Mouse (Mus musculus): ENCODE results near the gene 4930596D02Rik. TPM values are rescaled to one million over a fixed set of nuclear protein-coding genes. Genes with fewer than 3 reads are reported as not detected.

Gene 4930596D02Rik
- not detected in 2 replicates for polyA plus RNA-seq (2015; fragmentation: Nextera tagmentation; extraction: Ambion mirVana)

DNA sequence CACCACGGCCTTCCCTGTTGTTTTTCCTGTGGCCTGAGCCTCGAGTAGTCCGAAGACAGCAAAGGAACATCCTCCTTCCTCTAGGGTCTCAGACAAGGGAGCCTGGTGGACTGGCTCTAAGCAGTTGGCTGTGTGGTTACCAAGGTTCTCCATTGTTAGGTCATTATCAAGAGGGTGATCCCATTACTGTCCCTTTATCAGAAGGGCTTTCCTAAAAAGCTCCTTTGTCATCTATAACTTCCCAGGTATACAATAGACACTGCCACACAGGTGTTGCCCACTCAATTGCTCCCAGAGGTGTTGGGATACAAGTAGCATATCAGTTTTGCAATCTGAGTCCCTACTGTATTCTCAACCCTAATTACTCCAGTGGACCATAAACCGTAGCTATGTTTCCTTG, at the start of gene 4930596D02Rik:
TSS of gene 4930596D02Rik (minus strand) at position 101 of the 400 bp plus-strand sequence.
- H3K4me3 ChIP-seq, result no peak within 1 kb of the TSS
- no peak within 1 kb of the TSS for H3K4me2 ChIP-seq
- WGBS, result 52% methylated on average over 4 of the region's 4 CpGs
- H3K36me3 ChIP-seq, result no peaks in the 10 kb centered on the region
- no peak within 1 kb of the TSS for H3K9ac ChIP-seq
- no peaks in the 10 kb centered on the region for H3K4me1 ChIP-seq (replicated peaks)
- no peak within 1 kb of the TSS for H3K27ac ChIP-seq
- ATAC-seq (replicated peaks; ENCODE audit: insufficient number of reproducible peaks, insufficient read depth, low FRiP score, low read depth), result no peak
- H3K9me3 ChIP-seq (replicated peaks), result no peaks in the 10 kb centered on the region
- no peaks in the 10 kb centered on the region for H3K27me3 ChIP-seq

GRCm38 (mm10) chr14:35853254-35853653, 41.5 kb upstream of the 4930596D02Rik start:
- 22% methylated on average over 1 of the region's 1 CpGs for WGBS
- ATAC-seq (replicated peaks; ENCODE audit: insufficient number of reproducible peaks, insufficient read depth, low FRiP score, low read depth), result peak; percentile 77
- Histone ChIP-seq H3K36me3 (no peaks in the 10 kb centered on the region), H3K4me3 (no peak overlapping the region), H3K9ac (no peak overlapping the region), H3K4me2 (peak overlapping the region; percentile 20; the same call in 1 of the 2 replicates), H3K27ac (peak overlapping the region; percentile 75), H3K9me3 (replicated peaks) (no peaks in the 10 kb centered on the region), H3K4me1 (replicated peaks) (peaks cover 22% of the 10 kb centered on the region), H3K27me3 (peaks cover 5% of the 10 kb centered on the region; the same call in 1 of the 2 replicates)

GRCm38 (mm10) chr14:35845271-35845670, 33.5 kb upstream of the 4930596D02Rik start:
- H3K4me1 ChIP-seq (replicated peaks), result no peaks in the 10 kb centered on the region
- 68% methylated on average over 6 of the region's 6 CpGs for WGBS

GRCm38 (mm10) chr14:35842111-35842721, 30.4 kb upstream of the 4930596D02Rik start:
- Histone ChIP-seq H3K27ac (no peak overlapping the region), H3K27me3 (no peaks in the 10 kb centered on the region), H3K4me1 (replicated peaks) (no peaks in the 10 kb centered on the region), H3K4me3 (no peak overlapping the region), H3K9me3 (replicated peaks) (no peaks in the 10 kb centered on the region), H3K36me3 (no peaks in the 10 kb centered on the region), H3K4me2 (no peak overlapping the region), H3K9ac (no peak overlapping the region)
- no peak for ATAC-seq (replicated peaks; ENCODE audit: insufficient number of reproducible peaks, insufficient read depth, low FRiP score, low read depth)
- 67% methylated on average over 7 of the region's 7 CpGs for WGBS

More at GRCm38 (mm10) chr14:35845271-35845670, 33.5 kb upstream of the 4930596D02Rik start:
- Histone ChIP-seq H3K4me3 (no peak overlapping the region), H3K27me3 (no peaks in the 10 kb centered on the region), H3K4me2 (no peak overlapping the region), H3K36me3 (no peaks in the 10 kb centered on the region), H3K27ac (no peak overlapping the region), H3K9me3 (replicated peaks) (no peaks in the 10 kb centered on the region), H3K9ac (no peak overlapping the region)
- ATAC-seq (replicated peaks; ENCODE audit: insufficient number of reproducible peaks, insufficient read depth, low FRiP score, low read depth), result no peak

DNA sequence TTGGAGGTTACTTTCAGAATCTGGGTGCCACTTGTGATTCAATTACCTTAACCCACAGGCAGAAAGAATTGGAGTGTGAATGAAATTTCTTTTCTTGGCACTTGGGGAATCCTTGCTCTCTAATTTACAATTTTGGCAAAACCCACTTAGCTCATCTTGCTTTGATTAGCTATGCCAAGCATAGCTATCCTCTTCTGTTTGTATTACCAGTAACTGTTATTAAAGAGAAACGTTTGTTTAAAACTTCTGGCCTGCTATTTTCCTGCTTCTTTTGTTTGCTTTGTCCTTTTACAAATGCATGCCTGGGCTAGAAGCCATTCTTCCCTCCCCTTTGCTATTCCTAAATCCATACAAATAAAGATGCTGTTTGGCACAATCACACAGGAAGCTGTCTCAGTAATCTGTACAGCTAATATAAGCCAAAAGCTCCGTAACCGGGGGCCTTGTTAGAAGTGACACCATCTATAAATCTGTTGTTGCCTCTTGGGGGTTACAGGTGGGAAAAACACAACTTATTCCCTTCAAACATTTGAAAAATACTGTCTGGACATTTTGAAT, 19.0 kb downstream of the 4930596D02Rik start:
- ATAC-seq (replicated peaks; ENCODE audit: insufficient number of reproducible peaks, insufficient read depth, low FRiP score, low read depth), result no peak
- H3K4me1 ChIP-seq (replicated peaks), result no peaks in the 10 kb centered on the region
- 52% methylated on average over 3 of the region's 3 CpGs for WGBS
- no peak overlapping the region for H3K27ac ChIP-seq
- H3K9me3 ChIP-seq (replicated peaks), result no peaks in the 10 kb centered on the region
- no peaks in the 10 kb centered on the region for H3K27me3 ChIP-seq
- no peak overlapping the region for H3K9ac ChIP-seq
- H3K36me3 ChIP-seq, result no peaks in the 10 kb centered on the region
- H3K4me3 ChIP-seq, result no peak overlapping the region
- no peak overlapping the region for H3K4me2 ChIP-seq

GRCm38 (mm10) chr14:35780033-35780432, 31.7 kb downstream of the 4930596D02Rik start:
- 74% methylated on average over 3 of the region's 3 CpGs for WGBS
- no peak for ATAC-seq (replicated peaks; ENCODE audit: insufficient number of reproducible peaks, insufficient read depth, low FRiP score, low read depth)

GRCm38 (mm10) chr14:35773306-35773705, 38.5 kb downstream of the 4930596D02Rik start:
- H3K4me1 ChIP-seq (replicated peaks), result no peaks in the 10 kb centered on the region
- H3K9me3 ChIP-seq (replicated peaks), result no peaks in the 10 kb centered on the region
- H3K36me3 ChIP-seq, result no peaks in the 10 kb centered on the region
- H3K4me2 ChIP-seq, result no peak overlapping the region
- 96% methylated on average over 1 of the region's 1 CpGs for WGBS
- no peak overlapping the region for H3K27ac ChIP-seq
- H3K9ac ChIP-seq, result no peak overlapping the region
- ATAC-seq (replicated peaks; ENCODE audit: insufficient number of reproducible peaks, insufficient read depth, low FRiP score, low read depth), result no peak
- no peaks in the 10 kb centered on the region for H3K27me3 ChIP-seq
- H3K4me3 ChIP-seq, result no peak overlapping the region

More at GRCm38 (mm10) chr14:35780033-35780432, 31.7 kb downstream of the 4930596D02Rik start:
- Histone ChIP-seq H3K9ac (no peak overlapping the region), H3K27ac (no peak overlapping the region), H3K9me3 (replicated peaks) (no peaks in the 10 kb centered on the region), H3K4me2 (no peak overlapping the region), H3K36me3 (no peaks in the 10 kb centered on the region), H3K4me3 (no peak overlapping the region), H3K27me3 (no peaks in the 10 kb centered on the region), H3K4me1 (replicated peaks) (no peaks in the 10 kb centered on the region)
